Mouse (Mus musculus): ENCODE results near the gene Cdyl.
A peak's percentile ranks its signal among the peaks of the same experiment; 100 is the strongest.

The Cdyl gene

DNA sequence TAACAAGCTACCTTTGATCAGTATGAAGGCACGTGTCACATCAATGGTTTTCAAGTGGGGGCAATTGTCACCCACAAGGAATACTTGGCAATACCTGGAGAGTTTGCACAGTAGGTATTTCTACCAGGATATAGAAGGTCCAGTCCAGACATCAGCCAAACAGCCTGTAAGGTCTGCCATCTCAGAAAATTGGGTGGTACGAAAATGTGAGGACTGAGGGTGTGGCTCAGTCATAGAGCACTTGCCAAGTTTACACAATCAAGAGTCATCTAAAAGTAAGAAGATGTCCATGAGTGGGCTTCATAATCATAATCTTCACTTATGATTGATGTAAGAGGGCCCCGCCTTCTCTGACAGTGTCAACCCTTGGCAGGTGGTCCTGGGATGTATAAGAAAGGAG lies 29.9 kb downstream of the Cdyl start:
- no peak for DNase-seq (ENCODE audit: low spot score in 2 of 2)

- no peak for DNase-seq (ENCODE audit: low spot score in 2 of 2)
These were observed 58.0 kb downstream of the Cdyl start for GRCm38 (mm10) chr13:35717658-35718057.

- no peak for DNase-seq (ENCODE audit: low spot score in 2 of 2)
These were observed 59.9 kb downstream of the Cdyl start for GRCm38 (mm10) chr13:35719581-35719980.

- DNase-seq (ENCODE audit: low spot score in 2 of 2) = no peak
These were observed 63.4 kb downstream of the Cdyl start for GRCm38 (mm10) chr13:35723073-35723472.

GRCm38 (mm10) chr13:35726025-35726424 lies 66.4 kb downstream of the Cdyl start:
- no peak for DNase-seq (ENCODE audit: low spot score in 2 of 2)

GRCm38 (mm10) chr13:35732131-35732530 lies 72.5 kb downstream of the Cdyl start:
- DNase-seq (ENCODE audit: low spot score in 2 of 2) = no peak

- no peak for DNase-seq (ENCODE audit: low spot score in 2 of 2)
These were observed 73.4 kb downstream of the Cdyl start for GRCm38 (mm10) chr13:35732891-35733596.

DNA sequence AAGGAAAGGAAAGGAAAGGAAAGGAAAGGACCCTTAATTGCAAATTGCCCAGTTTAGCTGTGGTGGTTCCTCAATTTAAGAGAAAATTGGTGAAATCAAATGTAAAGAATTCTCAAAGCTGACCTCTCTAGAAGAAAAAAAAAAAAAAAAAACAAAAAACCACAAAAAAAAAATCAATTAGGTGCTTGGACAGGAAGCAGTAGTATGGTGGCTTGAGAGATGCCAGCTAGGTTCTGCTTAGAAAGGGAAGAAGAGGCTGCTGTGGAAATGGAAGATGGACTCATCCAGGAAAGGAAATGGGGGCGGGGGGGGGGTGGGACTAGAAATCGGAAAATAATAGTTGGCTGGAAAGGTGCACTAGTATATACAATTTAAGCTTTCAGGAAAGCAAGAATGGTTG lies 77.9 kb downstream of the Cdyl start:
- DNase-seq (ENCODE audit: low spot score in 2 of 2) = no peak

DNA sequence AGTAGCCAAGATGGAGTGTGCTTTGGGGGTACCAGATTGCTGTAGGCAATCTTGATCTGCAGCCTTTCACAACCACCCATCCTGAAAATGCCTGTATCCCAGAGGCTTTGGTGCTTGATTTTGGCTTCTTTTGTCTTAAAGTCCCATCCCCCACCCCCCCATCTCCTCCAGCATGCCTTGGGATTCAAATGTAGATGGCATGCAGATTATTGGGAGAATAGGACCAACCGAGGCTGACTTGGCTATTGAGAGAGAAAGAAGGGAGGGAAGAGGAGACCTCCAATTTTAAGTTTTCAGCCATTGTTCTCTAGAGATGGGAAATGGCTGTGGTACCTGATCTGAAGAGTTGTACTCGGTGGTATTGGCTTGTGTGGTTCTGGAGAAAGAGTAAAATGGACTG lies 78.6 kb downstream of the Cdyl start:
- no peak for DNase-seq (ENCODE audit: low spot score in 2 of 2)

DNA sequence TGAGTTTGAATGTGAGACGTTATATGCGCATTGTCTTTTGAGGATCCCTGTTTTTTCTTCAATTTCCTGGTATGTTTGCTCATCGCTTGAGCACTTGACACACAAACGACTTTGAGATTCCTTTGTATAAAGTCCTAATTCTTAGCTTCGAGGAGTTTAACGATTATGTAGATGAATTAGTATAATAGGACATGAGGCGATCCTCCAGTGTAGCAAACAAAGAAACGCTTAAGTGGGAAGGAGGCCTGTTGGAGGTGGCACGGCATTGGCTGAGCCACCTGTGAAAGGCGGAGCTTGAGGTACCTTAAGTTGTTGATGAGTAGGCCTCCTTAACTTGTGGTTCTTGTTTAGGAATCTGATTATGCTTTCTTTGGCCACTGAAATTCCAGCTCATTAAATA lies 79.8 kb downstream of the Cdyl start:
- no peak for DNase-seq (ENCODE audit: low spot score in 2 of 2)

- DNase-seq (ENCODE audit: low spot score in 2 of 2) = peak; percentile 62 to 74
These were observed 80.8 kb downstream of the Cdyl start for GRCm38 (mm10) chr13:35740301-35741039.

- DNase-seq (ENCODE audit: low spot score in 2 of 2) = peak; percentile 79 to 89
These were observed 81.5 kb downstream of the Cdyl start for GRCm38 (mm10) chr13:35741040-35741619.

DNA sequence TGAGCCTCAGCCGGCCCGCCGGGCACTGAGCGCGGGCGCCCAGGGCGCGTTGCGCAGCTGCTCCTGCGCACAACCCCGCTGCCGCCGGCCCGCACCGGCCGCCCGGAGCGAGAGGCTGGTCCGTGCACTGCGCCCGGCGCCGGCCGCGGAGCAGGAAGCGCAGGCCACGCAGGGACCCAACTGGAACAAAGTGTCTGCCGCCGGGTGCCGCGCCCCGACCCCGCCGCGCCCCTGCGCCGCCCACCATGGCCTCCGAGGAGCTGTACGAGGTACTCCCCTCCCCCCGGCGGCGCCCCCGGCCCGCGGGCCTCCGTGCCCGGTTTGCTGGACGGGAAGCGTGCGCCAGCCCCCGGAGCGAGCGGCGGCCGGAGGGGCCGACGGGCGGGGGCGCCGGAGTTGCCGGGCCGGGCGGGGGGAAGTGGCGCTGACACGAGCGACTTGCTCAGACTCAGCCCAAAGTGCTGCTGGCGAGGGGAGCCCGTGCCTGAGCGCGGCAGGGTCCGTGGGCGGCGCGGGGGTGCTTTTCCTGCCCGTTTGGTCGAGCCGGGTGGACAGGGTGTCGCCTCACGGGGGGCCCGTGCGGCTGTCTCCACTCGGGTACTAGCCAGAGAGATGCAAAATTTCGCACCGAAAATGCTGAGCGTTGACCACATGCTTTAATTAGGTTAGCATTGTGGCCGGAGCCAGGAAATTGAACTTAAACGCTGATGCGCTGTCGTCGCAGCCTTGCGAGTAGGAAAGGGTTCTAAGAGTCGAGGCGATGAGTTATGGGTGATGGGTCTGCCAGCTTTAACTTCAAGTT lies 82.2 kb downstream of the Cdyl start:
- DNase-seq (ENCODE audit: low spot score in 2 of 2) = peak; percentile 54 to 66

DNA sequence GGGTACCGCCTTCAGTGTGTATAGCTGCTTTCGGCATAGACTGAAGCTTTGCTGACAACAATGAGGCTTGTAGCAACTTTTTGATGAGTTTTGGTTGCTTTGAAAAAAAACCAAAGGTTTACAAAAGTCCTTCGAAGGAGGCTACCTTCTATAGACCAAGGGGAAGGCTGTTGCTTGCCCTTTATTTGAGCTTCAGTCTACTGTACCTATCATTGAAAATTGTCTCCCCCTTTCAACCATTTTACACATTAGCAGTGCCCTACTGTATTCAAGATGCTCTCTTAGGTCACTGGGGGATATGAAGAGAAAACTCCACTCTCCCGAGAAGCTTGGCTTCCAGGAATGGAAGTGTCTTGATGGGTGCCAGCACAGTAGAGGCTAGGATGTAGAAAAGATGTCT lies 83.1 kb downstream of the Cdyl start:
- DNase-seq (ENCODE audit: low spot score in 2 of 2) = no peak

DNA sequence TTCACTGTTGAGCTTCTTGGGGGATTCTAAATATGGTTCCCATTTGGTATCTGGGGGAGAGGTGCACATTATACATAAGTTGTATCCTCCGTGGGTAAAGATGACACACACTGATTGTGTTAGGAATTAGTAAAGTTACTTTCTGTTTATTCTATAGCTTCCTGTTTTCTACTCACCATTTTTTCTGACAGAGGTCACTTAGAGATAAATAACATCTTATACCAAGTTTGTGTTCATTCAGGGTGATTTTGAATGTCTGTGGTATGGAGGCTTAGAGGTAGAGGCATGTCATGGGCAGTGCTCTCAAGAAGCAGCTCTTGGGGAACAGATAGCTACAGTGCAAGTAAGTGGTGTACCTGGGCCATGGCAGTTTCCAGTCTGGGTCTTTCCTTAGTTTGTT lies 83.6 kb downstream of the Cdyl start:
- no peak for DNase-seq (ENCODE audit: low spot score in 2 of 2)

GRCm38 (mm10) chr13:35749194-35749593 lies 89.6 kb downstream of the Cdyl start:
- DNase-seq (ENCODE audit: low spot score in 2 of 2) = peak; percentile 40 to 47

DNA sequence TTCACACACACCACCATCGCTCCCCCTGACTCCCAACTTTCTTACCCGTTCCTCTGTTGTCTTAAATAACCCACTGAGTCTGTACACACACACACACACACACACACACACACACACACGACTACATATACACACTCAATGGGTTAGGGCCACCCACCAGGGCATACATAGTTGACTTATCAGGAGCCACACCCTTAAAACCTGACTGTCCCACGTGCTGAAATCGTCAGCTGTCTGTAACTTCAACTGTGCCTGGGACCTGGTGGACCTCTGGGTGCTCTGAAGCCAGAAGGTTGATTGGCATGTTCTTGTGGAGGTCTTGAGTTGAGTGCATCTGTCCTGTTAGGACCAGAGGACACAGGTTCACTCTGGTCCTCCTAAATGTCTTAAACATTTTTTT lies 90.0 kb downstream of the Cdyl start:
- DNase-seq (ENCODE audit: low spot score in 2 of 2) = no peak

- DNase-seq (ENCODE audit: low spot score in 2 of 2) = no peak
These were observed 92.4 kb downstream of the Cdyl start for GRCm38 (mm10) chr13:35752046-35752445.

GRCm38 (mm10) chr13:35755002-35755401 lies 95.4 kb downstream of the Cdyl start:
- DNase-seq (ENCODE audit: low spot score in 2 of 2) = no peak

- no peak for DNase-seq (ENCODE audit: low spot score in 2 of 2)
These were observed 96.1 kb downstream of the Cdyl start for GRCm38 (mm10) chr13:35755655-35756283.

All from natural killer cell, adult 2 months (primary cell).